Mouse (Mus musculus): ENCODE data around the gene Kcnip4. TPM values are rescaled to one million over a fixed set of nuclear protein-coding genes. Genes with fewer than 3 reads are reported as not detected.

Kcnip4 gene
- total RNA-seq, 2 experiments from 2014 or later: 22.8 to 25.2 TPM

DNA sequence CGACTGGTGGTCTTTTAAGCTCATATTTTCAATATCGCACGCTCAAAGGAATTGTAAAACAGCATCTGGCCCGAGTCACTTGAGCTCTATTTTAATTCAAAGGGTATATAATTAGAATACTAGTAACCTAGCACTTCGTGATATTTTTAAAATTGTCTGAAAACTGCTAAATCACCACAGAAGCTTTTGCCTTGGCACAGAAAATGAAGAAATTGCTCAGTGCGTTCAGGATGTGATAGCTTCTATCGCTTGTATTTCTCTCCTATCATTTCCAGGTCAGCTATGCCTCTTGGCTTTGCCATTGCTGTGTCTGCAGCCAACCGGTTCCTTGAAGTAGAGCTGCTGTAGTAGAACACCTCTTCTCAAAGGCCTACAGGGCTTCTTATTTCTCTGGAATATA is 255.9 kb downstream of the Kcnip4 start:
- intact Hi-C loops (cut with DNase I): no loop called here
- DNase-seq: no peak

DNA sequence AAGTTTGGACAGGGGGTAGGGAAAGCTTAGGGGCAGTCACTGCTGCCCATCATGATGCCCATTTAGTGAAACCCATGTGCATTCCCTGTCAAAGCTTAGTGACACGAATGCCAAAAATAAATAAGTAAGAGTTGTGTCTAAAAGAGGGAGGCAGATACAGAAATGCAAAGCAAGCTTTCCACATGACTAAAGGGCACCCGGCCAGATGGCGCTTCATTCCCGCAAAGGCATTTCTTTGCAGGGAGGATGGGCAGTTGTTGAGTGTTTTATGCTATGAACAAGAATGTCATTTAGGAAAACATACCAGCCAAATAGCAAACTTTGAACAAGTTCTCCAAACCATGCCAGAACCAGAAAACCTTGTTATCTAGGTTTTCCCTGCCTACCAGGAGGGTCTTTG is 265.4 kb downstream of the Kcnip4 start:
- peak; percentile 12 for DNase-seq
- intact Hi-C loops (cut with DNase I): no loop called here

DNA sequence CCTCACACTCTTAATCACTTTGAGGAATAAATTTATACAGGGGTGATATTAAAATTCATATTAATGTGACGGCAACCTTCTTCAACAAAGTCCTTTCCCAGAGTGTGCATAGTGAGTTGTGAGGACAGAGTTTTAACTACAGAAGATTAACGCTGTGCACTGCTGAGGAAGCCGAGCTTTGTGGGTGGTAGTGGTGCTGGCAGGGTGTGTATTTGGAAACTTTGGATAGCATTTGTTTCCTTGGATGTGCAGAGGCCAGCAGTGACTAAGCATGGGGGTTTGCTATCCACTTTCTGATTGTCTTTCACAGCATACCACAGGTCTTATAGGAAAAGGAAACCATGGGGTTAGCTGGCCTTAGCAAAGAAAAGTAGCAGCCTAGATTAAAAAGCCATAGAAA is 267.9 kb downstream of the Kcnip4 start:
- intact Hi-C loops (cut with DNase I): no loop called here
- DNase-seq: no peak

- DNase-seq: no peak
- intact Hi-C loops (cut with DNase I): no loop called here
Observed at GRCm38 (mm10) chr5:49255983-49256382, 268.7 kb downstream of the Kcnip4 start.

DNA sequence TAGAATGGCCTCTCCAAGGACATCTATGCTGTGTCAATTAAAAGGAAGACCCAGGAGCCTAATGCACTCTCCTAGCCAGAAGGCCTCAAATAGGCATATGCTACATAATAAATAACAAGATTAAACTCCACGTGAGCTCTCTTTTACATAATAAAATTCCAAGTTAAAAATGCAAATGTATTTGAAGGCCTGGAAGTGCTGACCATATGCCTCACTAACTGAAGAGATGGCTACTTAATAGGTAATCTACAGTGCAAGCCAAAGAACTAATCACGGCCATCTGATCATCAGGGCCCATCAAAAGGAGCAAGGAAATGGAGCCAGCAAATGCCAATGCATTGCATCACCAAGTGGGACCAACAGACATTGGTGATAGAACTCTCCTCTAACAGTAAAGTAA is 277.6 kb downstream of the Kcnip4 start:
- intact Hi-C loops (cut with DNase I): no loop called here
- no peak for DNase-seq

DNA sequence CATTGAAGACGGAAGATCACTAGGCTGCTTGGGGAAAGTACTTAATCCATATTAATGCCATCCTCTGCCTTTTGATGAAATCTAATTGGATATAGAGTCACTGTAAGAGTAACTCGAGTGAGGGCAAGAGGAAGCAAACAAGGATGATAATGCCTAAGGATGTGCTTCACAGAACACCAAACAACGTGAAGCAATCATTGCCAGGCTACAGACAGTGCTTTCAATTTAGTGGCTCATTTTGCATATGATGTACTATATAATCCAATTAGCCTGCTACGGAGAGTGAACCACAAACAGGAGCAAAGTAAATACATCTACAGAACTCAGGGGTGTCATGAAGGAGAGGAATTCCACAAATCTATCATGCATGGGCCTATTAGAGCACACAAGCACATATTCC is 280.3 kb downstream of the Kcnip4 start:
- intact Hi-C loops (cut with DNase I): no loop called here
- no peak for DNase-seq

DNA sequence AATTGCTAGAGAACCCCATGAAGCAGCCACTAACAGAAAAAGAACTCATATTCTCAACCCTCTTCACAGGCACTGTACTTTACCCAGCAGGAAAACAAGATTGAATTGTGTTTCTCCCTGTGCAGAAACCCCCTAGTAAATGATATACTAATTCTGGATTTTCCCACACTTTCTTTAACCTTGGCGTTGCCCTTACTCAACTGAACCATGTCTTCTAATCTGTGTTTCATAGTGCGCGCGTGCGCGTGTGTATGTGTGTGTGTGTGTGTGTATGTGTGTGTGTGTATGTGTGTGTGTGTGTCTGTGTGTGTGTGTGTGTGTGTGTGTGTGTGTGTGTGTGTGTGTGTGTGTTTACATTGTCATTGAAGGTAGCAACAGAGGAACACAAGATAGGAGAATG is 283.0 kb downstream of the Kcnip4 start:
- intact Hi-C loops (cut with DNase I): no loop called here
- no peak for DNase-seq

DNA sequence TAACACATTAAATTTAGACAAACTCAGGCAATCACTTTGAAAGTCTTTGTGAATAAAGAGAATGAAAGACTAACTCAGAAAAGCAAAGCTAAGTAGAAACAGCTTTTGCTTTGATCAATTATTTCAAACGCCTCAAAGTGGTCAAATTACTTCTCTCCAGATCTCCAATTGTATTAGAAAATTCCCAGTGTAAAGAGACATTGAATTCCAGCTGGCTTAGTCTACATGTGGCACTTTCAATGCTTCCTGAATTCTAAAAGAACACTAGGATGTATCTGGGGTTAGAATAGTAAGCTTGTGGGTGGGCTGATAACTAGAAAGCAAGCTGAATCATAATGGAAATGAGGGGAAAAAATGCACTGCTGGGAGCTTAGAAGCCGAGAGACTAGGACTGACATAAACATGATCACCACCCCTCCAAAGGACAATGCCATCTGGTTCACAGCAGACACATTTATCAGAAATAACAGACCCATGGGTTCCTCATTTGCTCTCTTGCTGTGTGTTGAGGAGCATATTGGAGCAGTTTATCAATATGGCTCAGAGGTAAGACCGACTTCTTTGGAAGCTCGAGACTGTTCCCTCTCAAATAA is 323.4 kb downstream of the Kcnip4 start:
- no peak for DNase-seq
- intact Hi-C loops (cut with DNase I): no loop called here

- intact Hi-C loops (cut with DNase I): no loop called here
- DNase-seq: peak; percentile 57
Observed at GRCm38 (mm10) chr5:49188236-49188635, 336.5 kb downstream of the Kcnip4 start.

- intact Hi-C loops (cut with DNase I): no loop called here
- DNase-seq: peak; percentile 41
Observed at GRCm38 (mm10) chr5:49150116-49150811, 374.4 kb downstream of the Kcnip4 start.

- no peak for DNase-seq
- intact Hi-C loops (cut with DNase I): no loop called here
Observed at GRCm38 (mm10) chr5:49149684-49150083, 375.0 kb downstream of the Kcnip4 start.

GRCm38 (mm10) chr5:49095432-49095831 is 429.3 kb downstream of the Kcnip4 start:
- intact Hi-C loops (cut with DNase I): no loop called here
- no peak for DNase-seq

GRCm38 (mm10) chr5:49094945-49095344 is 429.8 kb downstream of the Kcnip4 start:
- intact Hi-C loops (cut with DNase I): no loop called here
- DNase-seq: peak; percentile 34

GRCm38 (mm10) chr5:49094306-49094705 is 430.4 kb downstream of the Kcnip4 start:
- no peak for DNase-seq
- intact Hi-C loops (cut with DNase I): no loop called here

GRCm38 (mm10) chr5:49090122-49090680 is 434.5 kb downstream of the Kcnip4 start:
- intact Hi-C loops (cut with DNase I): loop anchor here (2.0 kb wide), 1 partner anchor 265 kb away; no protein-coding TSS in a partner anchor
- DNase-seq: peak; percentile 87

- intact Hi-C loops (cut with DNase I): loop anchor here (10.0 kb wide), 1 partner anchor 631 kb away; no protein-coding TSS in a partner anchor
- no peak for DNase-seq
Observed at GRCm38 (mm10) chr5:49065646-49066045, 459.1 kb downstream of the Kcnip4 start.

DNA sequence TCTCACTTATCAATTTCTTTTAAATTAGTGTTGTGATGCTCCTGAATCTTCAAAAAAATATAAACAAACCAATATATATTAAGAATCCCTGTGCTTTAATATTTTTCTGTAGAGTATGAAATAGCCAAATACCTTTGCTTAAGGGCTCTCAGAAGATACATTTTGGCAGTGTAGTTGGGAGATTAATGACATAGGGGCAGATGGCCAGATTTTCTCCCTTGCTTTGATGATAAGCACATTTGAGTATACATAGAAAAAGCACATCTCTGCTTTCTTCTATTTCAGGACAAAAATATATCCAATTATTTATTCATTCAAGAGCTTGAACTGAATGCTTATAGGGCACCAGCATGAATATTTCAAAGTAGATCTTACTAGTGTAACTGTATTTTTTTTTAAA is 465.8 kb downstream of the Kcnip4 start:
- intact Hi-C loops (cut with DNase I): no loop called here
- DNase-seq: no peak

- intact Hi-C loops (cut with DNase I): no loop called here
- DNase-seq: no peak
Observed at GRCm38 (mm10) chr5:49057636-49058340, 466.9 kb downstream of the Kcnip4 start.

GRCm38 (mm10) chr5:49047960-49048359 is 476.7 kb downstream of the Kcnip4 start:
- DNase-seq: no peak
- intact Hi-C loops (cut with DNase I): no loop called here

DNA sequence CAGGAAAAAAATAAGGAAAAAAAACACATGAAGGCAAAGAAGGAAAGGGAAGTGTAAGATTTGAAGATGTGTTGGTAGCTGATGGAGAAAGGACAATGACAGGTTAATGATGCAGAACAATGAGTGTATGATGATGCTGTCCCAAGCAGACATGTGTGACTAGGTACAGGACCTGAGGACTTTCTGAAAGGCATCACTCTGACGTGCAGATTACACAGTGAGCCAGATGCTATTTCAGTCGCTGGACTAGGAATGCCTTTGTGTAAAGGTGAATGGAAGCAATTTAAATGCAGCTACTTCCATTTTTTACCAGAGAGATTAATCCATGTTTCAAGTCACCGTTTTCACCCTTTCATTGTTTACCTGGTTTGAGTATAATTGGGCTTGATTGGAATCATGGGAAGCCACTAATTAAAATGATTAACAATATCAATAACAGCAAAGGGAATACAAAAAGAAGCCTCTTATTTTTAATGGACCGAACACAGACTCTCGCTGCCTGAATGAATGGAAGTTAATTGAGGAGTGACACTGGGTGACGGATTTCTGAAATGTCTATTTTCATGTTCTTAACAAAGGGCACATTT is 483.4 kb downstream of the Kcnip4 start:
- no peak for DNase-seq
- intact Hi-C loops (cut with DNase I): no loop called here

GRCm38 (mm10) chr5:48997359-48997758 is 527.3 kb downstream of the Kcnip4 start:
- peak; percentile 33 for DNase-seq
- intact Hi-C loops (cut with DNase I): no loop called here

All from left cerebral cortex, postnatal 4 days (tissue).